ENCODE assay signal across 8 mouse cellular contexts in the genomic region with DNA sequence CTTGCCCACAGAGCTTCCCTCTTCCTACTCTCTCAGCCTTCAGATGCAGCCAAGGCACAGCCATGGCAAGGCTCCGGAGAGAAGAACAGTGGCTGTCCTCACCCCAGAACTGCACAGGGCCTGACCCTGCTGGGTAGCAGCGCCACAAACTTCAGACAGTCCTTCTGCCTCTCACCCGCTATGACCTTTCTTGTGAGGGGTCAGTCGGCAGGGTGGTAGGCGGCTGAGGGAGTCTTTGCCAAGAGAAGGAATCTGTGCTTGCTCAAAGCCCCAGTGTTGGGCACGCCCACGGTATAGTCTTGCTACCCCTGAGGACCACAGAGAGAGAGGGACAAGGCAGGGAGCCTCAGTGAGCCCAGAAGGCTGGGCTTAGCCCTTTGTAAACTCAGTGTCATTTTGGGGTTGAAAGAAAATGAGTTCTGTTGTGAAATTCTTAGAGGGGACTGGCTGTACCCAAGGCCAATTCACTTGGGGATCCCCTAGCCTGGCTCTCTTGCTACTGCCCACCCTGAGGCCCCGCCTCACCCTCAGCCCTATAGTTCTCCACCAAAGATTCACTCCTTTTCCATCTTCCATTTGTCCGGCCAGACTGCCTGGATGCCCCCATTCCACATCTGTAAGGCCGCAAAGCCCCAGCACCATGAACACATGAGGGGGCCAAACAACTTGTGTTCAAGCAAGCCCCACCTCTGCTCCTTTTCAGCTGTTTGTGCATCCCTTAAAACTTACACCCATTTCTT. TPM values are rescaled to one million over a fixed set of nuclear protein-coding genes. Genes with fewer than 3 reads are reported as not detected.
DNase-seq lines count a peak whose midpoint lies in the region; ATAC-seq lines count a peak whose summit lies in the region.

No protein-coding gene starts in this region.

- H3K36me3 ChIP-seq in kidney, embryonic 15.5 days, result peaks cover 5% of the 10 kb centered on the region; the same call in 1 of the 2 replicates
- H3K36me3 ChIP-seq in embryonic facial prominence, embryonic 13.5 days, result no peaks in the 10 kb centered on the region
- H3K36me3 ChIP-seq in intestine, embryonic 15.5 days, result no peaks in the 10 kb centered on the region
- no peaks in the 10 kb centered on the region for H3K36me3 ChIP-seq in midbrain, embryonic 16.5 days (ENCODE audit: control insufficient read depth, insufficient read depth, low read length)

- H3K27ac ChIP-seq in kidney, embryonic 15.5 days, result peak overlapping the region; percentile 84
- H3K27ac ChIP-seq in embryonic facial prominence, embryonic 13.5 days, result peak overlapping the region; percentile 64
- H3K27ac ChIP-seq in intestine, embryonic 15.5 days, result peak overlapping the region; percentile 70
- no peak overlapping the region for H3K27ac ChIP-seq in midbrain, embryonic 16.5 days (ENCODE audit: low read length)

- peak overlapping the region; percentile 93 for H3K4me2 ChIP-seq in kidney, embryonic 15.5 days
- H3K4me2 ChIP-seq in embryonic facial prominence, embryonic 13.5 days, result peak overlapping the region; percentile 87
- H3K4me2 ChIP-seq in intestine, embryonic 15.5 days (replicated peaks), result peak overlapping the region; percentile 93
- peak overlapping the region; percentile 20; the same call in 1 of the 2 replicates for H3K4me2 ChIP-seq in midbrain, embryonic 16.5 days (ENCODE audit: low read length)

- peak overlapping the region; percentile 70 for H3K9ac ChIP-seq in kidney, embryonic 15.5 days
- H3K9ac ChIP-seq in embryonic facial prominence, embryonic 13.5 days, result peak overlapping the region; percentile 78
- H3K9ac ChIP-seq in intestine, embryonic 15.5 days, result peak overlapping the region; percentile 46
- H3K9ac ChIP-seq in midbrain, embryonic 16.5 days (ENCODE audit: low read depth, low read length), result no peak overlapping the region

- WGBS in kidney, embryonic 15.5 days, result 31% methylated on average over 10 of the region's 10 CpGs
- 32% methylated on average over 10 of the region's 10 CpGs for WGBS in embryonic facial prominence, embryonic 13.5 days
- WGBS in intestine, embryonic 15.5 days, result 41% methylated on average over 10 of the region's 10 CpGs
- WGBS in midbrain, embryonic 16.5 days, result 36% methylated on average over 10 of the region's 10 CpGs

- intact Hi-C loops in left cerebral cortex, postnatal 14 days (cut with DNase I), result loop anchor here (5.0 kb wide), 1 partner anchor 140 kb away; a partner anchor contains a TSS

- H3K4me1 ChIP-seq in kidney, embryonic 15.5 days, result peaks cover 85% of the 10 kb centered on the region
- peaks cover 56% of the 10 kb centered on the region for H3K4me1 ChIP-seq in embryonic facial prominence, embryonic 13.5 days
- H3K4me1 ChIP-seq in intestine, embryonic 15.5 days (replicated peaks), result peaks cover 52% of the 10 kb centered on the region
- peaks cover 14% of the 10 kb centered on the region for H3K4me1 ChIP-seq in midbrain, embryonic 16.5 days (ENCODE audit: control insufficient read depth, insufficient read depth, low read length)

- ATAC-seq in kidney, embryonic 15.5 days (replicated peaks; ENCODE audit: low FRiP score), result no peak
- no peak for ATAC-seq in embryonic facial prominence, embryonic 13.5 days (ENCODE audit: insufficient number of reproducible peaks, insufficient read depth, low FRiP score, low TSS enrichment, low read depth)
- no peak for ATAC-seq in intestine, embryonic 15.5 days
- ATAC-seq in midbrain, embryonic 16.5 days, result no peak

- DNase-seq in kidney, postnatal 36 days, result no peak
- no peak for DNase-seq in right cerebral cortex, postnatal 36 days (ENCODE audit: low spot score in 2 of 2)
- DNase-seq in left cerebral cortex, postnatal 14 days (ENCODE audit: low spot score in 2 of 2), result no peak
- DNase-seq in cerebellum, postnatal 14 days, result no peak

- H3K9me3 ChIP-seq in kidney, embryonic 15.5 days (replicated peaks), result no peaks in the 10 kb centered on the region
- no peaks in the 10 kb centered on the region for H3K9me3 ChIP-seq in embryonic facial prominence, embryonic 13.5 days
- no peaks in the 10 kb centered on the region for H3K9me3 ChIP-seq in intestine, embryonic 15.5 days
- H3K9me3 ChIP-seq in midbrain, embryonic 16.5 days (replicated peaks; ENCODE audit: control insufficient read depth, low read length, poor library complexity, severe bottlenecking), result no peaks in the 10 kb centered on the region

- H3K4me3 ChIP-seq in kidney, embryonic 15.5 days (replicated peaks), result peak overlapping the region; percentile 74
- peak overlapping the region; percentile 65 for H3K4me3 ChIP-seq in embryonic facial prominence, embryonic 13.5 days
- H3K4me3 ChIP-seq in intestine, embryonic 15.5 days (replicated peaks), result peak overlapping the region; percentile 71
- peak overlapping the region; percentile 12; the same call in 1 of the 2 replicates for H3K4me3 ChIP-seq in midbrain, embryonic 16.5 days (ENCODE audit: low read depth, low read length)

- H3K27me3 ChIP-seq in kidney, embryonic 15.5 days, result peaks cover 18% of the 10 kb centered on the region
- H3K27me3 ChIP-seq in embryonic facial prominence, embryonic 13.5 days, result peaks cover 47% of the 10 kb centered on the region
- peaks cover 30% of the 10 kb centered on the region for H3K27me3 ChIP-seq in intestine, embryonic 15.5 days (replicated peaks)
- peaks cover 46% of the 10 kb centered on the region for H3K27me3 ChIP-seq in midbrain, embryonic 16.5 days (ENCODE audit: control insufficient read depth, insufficient read depth, low read depth, low read length)

RNA-seq across cellular contexts. Expression of a gene that starts 2.8 kb away (rescaled TPM):
- 47.3 and 52.7 TPM in 2 replicates for polyA plus RNA-seq in kidney, embryonic 15.5 days (2015; fragmentation: Nextera tagmentation; extraction: Ambion mirVana)
- polyA plus RNA-seq in embryonic facial prominence, embryonic 13.5 days (2015; fragmentation: Nextera tagmentation; extraction: Ambion mirVana), result 25.2 and 40.3 TPM in 2 replicates
- polyA plus RNA-seq in intestine, embryonic 15.5 days (2015; fragmentation: Nextera tagmentation; extraction: Ambion mirVana), result 26.6 and 28.9 TPM in 2 replicates
- 7.5 and 7.7 TPM in 2 replicates for polyA plus RNA-seq in midbrain, embryonic 16.5 days (2015; fragmentation: Nextera tagmentation; extraction: Ambion mirVana)
- 100 to 1,000 TPM; 156 to 174 TPM for total RNA-seq in left cerebral cortex, postnatal 14 days (2021)

RNA-seq across cellular contexts. Expression of a gene that starts 47.3 kb away (rescaled TPM):
- not detected in 2 replicates for polyA plus RNA-seq in kidney, embryonic 15.5 days (2015; fragmentation: Nextera tagmentation; extraction: Ambion mirVana)
- polyA plus RNA-seq in embryonic facial prominence, embryonic 13.5 days (2015; fragmentation: Nextera tagmentation; extraction: Ambion mirVana), result not detected in 2 replicates
- polyA plus RNA-seq in intestine, embryonic 15.5 days (2015; fragmentation: Nextera tagmentation; extraction: Ambion mirVana), result not detected in 2 replicates
- polyA plus RNA-seq in midbrain, embryonic 16.5 days (2015; fragmentation: Nextera tagmentation; extraction: Ambion mirVana), result not detected in 2 replicates
- total RNA-seq in left cerebral cortex, postnatal 14 days (2021), result not detected

Comparison
In these comparisons a context has a peak if more than half of its experiments do, and no peak if none do; other contexts are left out.
1. H3K4me2 ChIP-seq: peak in every context shown above with its lines; median percentile 93 in kidney, embryonic 15.5 days; 93 in intestine, embryonic 15.5 days; 87 in embryonic facial prominence, embryonic 13.5 days; 20 in midbrain, embryonic 16.5 days.
2. H3K4me3 ChIP-seq: peak in every context shown above with its lines; median percentile 74 in kidney, embryonic 15.5 days; 71 in intestine, embryonic 15.5 days; 65 in embryonic facial prominence, embryonic 13.5 days; 12 in midbrain, embryonic 16.5 days.